Mouse (Mus musculus) thymus, postnatal 4 days (tissue): ENCODE results near the gene Amfr.

ENCODE experiments used
- DNase-seq: peaks from one replicate; pipeline ENCODE4 v3.0.0; 2021

Amfr gene

GRCm38 (mm10) chr8:93929233-93929632, 83.4 kb downstream of the Amfr start:
- DNase-seq, result no peak

DNA sequence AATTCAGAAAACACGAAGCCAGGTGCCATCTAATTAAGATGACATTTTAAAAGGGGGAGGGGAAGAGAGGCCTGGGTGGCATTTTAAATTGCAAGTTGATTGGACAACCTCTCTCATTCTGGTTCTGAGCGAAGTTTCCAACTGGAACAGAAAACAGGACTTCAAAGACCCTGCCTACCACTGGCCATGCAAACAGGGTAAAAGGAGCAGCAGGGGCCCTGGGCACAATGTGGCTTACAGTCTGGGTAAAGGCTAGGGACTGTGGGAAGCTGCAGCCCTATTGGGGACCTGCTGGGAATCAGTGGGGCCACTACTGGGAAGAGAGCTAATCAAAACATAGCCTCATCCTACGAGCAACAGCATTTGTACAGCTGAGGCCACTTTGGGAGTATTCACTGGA, 87.1 kb downstream of the Amfr start:
- no peak for DNase-seq

- DNase-seq, result no peak
These were observed 88.7 kb downstream of the Amfr start for GRCm38 (mm10) chr8:93923897-93924334.
